Mouse (Mus musculus): Measurements from ENCODE around the gene Atg4a. TPM values are rescaled to one million over a fixed set of nuclear protein-coding genes. Genes with fewer than 3 reads are reported as not detected.

The Atg4a gene
- polyA plus RNA-seq, 1 experiment from 2014 or later, result 16.7 TPM

DNA sequence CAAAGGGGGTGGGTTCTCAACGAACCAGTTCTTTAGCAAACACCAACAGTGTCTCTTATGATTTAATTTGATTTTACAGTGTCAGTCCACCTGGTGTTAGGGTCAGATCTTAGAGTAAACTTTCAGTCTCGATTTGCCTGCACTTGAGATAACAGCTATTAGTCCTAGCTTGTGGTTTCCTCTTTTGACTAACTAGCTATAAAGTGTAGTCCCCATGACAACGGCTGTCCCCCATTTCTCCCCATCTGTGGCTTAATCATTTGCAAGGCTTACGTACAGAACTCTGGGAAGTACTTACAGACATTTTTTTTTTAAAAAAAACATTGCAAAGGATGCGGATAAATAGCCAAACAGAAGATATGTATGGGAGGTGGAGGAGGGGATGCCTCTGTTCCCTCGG is 28.1 kb downstream of the Atg4a start:
- H3K27me3 ChIP-seq (replicated peaks), result no peaks in the 10 kb centered on the region
- H3K4me2 ChIP-seq (replicated peaks), result no peak overlapping the region
- 52% methylated on average over 6 of the region's 6 CpGs for WGBS

GRCm38 (mm10) chrX:140985256-140985655 is 28.5 kb downstream of the Atg4a start:
- Histone ChIP-seq H3K36me3 (no peaks in the 10 kb centered on the region), H3K4me2 (replicated peaks) (no peak overlapping the region), H3K9me3 (no peaks in the 10 kb centered on the region), H3K27me3 (replicated peaks) (no peaks in the 10 kb centered on the region), H3K9ac (no peak overlapping the region), H3K4me1 (replicated peaks) (no peaks in the 10 kb centered on the region), H3K27ac (no peak overlapping the region), H3K4me3 (replicated peaks) (no peak overlapping the region)
- no peak for ATAC-seq
- 79% methylated on average over 2 of the region's 2 CpGs for WGBS

More for the DNA sequence above, 28.1 kb downstream of the Atg4a start:
- Histone ChIP-seq H3K27ac (no peak overlapping the region), H3K4me3 (replicated peaks) (no peak overlapping the region), H3K4me1 (replicated peaks) (no peaks in the 10 kb centered on the region), H3K36me3 (no peaks in the 10 kb centered on the region), H3K9ac (no peak overlapping the region), H3K9me3 (no peaks in the 10 kb centered on the region)
- peak; percentile 58; the same call in 1 of the 2 replicates for ATAC-seq

- Histone ChIP-seq H3K9ac (no peak overlapping the region), H3K4me1 (replicated peaks) (no peaks in the 10 kb centered on the region), H3K27me3 (replicated peaks) (0 out of 2 replicates have a peak, but pooled peaks cover 3% of the 10 kb centered on the region), H3K27ac (no peak overlapping the region), H3K9me3 (no peaks in the 10 kb centered on the region), H3K36me3 (no peaks in the 10 kb centered on the region), H3K4me2 (replicated peaks) (no peak overlapping the region), H3K4me3 (replicated peaks) (no peak overlapping the region)
- WGBS, result 95% methylated on average over 1 of the region's 1 CpGs
- no peak for ATAC-seq
Measured at GRCm38 (mm10) chrX:140996909-140997516, 40.3 kb downstream of the Atg4a start.

DNA sequence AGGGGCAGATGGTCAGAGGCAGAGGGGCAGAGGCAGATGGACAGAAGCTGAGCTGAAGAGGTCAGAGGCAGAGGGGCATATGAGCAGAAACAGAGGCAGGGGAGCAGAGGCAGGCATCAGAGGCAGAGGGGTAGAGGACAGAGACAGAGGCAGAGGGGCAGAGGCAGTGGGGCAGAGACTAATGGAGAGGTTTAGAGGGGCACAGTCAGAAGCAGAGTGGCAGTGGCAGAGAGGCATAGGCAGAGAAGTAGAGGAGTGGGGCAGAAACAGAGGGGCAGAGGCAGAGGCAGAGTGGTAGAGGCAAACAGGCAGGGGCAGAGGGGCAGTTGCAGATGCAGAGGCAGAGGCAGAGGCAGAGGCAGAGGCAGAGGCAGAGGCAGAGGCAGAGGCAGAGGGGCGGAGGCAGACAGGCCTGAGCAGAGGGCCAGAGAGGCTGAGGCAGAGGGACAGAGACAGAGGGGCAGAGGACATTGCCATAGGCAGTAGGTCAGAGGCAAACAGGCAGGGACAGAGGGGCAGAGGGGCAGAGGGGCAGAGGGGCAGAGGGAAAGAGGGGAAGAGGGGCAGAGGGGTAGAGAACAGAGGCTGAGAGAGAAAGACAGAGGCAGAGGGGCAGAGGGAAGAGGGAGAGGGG is 41.3 kb downstream of the Atg4a start:
- no peak overlapping the region for H3K4me2 ChIP-seq (replicated peaks)
- no peaks in the 10 kb centered on the region for H3K4me1 ChIP-seq (replicated peaks)
- H3K27me3 ChIP-seq (replicated peaks), result 0 out of 2 replicates have a peak, but pooled peaks cover 3% of the 10 kb centered on the region
- H3K9me3 ChIP-seq, result no peaks in the 10 kb centered on the region
- H3K4me3 ChIP-seq (replicated peaks), result no peak overlapping the region
- WGBS, result 71% methylated on average over 1 of the region's 1 CpGs
- H3K36me3 ChIP-seq, result no peaks in the 10 kb centered on the region
- no peak overlapping the region for H3K9ac ChIP-seq
- H3K27ac ChIP-seq, result no peak overlapping the region
- ATAC-seq, result no peak

GRCm38 (mm10) chrX:140998885-140999284 is 42.2 kb downstream of the Atg4a start:
- Histone ChIP-seq H3K36me3 (no peaks in the 10 kb centered on the region), H3K9me3 (no peaks in the 10 kb centered on the region), H3K4me2 (replicated peaks) (no peak overlapping the region), H3K4me3 (replicated peaks) (no peak overlapping the region), H3K9ac (no peak overlapping the region), H3K27me3 (replicated peaks) (0 out of 2 replicates have a peak, but pooled peaks cover 3% of the 10 kb centered on the region), H3K27ac (no peak overlapping the region), H3K4me1 (replicated peaks) (no peaks in the 10 kb centered on the region)
- no peak for ATAC-seq

DNA sequence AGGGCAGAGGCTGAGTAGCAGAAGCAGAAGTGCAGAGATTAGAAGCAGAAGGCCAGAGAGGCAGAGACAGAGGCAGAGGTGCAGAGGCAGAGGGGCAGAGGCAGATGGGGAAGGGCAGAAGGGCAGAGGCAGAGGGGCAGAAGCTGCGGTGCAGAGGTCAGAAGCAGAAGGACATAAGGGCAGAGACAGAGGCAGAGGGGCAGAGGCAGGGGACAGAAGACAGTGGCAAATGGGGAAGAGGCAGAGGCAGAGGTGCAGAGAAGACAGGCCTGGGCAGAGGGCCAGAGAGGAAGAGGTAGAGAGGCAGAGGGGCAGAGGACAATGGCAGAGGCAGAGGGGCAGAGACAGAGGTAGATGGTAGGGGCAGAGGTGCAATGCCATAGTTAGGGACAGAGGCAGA is 193.0 kb downstream of the Atg4a start:
- 53% methylated on average over 1 of the region's 1 CpGs for WGBS
- Histone ChIP-seq H3K4me1 (replicated peaks) (no peaks in the 10 kb centered on the region), H3K9me3 (no peaks in the 10 kb centered on the region), H3K9ac (no peak overlapping the region), H3K27me3 (replicated peaks) (no peaks in the 10 kb centered on the region), H3K4me2 (replicated peaks) (no peak overlapping the region), H3K36me3 (no peaks in the 10 kb centered on the region), H3K4me3 (replicated peaks) (no peak overlapping the region), H3K27ac (no peak overlapping the region)
- no peak for ATAC-seq

- H3K9ac ChIP-seq, result no peak overlapping the region
- H3K27ac ChIP-seq, result no peak overlapping the region
- H3K36me3 ChIP-seq, result no peaks in the 10 kb centered on the region
- H3K4me1 ChIP-seq (replicated peaks), result no peaks in the 10 kb centered on the region
- H3K27me3 ChIP-seq (replicated peaks), result no peaks in the 10 kb centered on the region
- H3K9me3 ChIP-seq, result no peaks in the 10 kb centered on the region
- no peak overlapping the region for H3K4me3 ChIP-seq (replicated peaks)
- ATAC-seq, result no peak; the same call in 1 of the 2 replicates
- no peak overlapping the region for H3K4me2 ChIP-seq (replicated peaks)
Measured at GRCm38 (mm10) chrX:141150290-141150689, 193.6 kb downstream of the Atg4a start.

GRCm38 (mm10) chrX:141151182-141151581 is 194.5 kb downstream of the Atg4a start:
- Histone ChIP-seq H3K4me3 (replicated peaks) (no peak overlapping the region), H3K27me3 (replicated peaks) (no peaks in the 10 kb centered on the region), H3K4me1 (replicated peaks) (no peaks in the 10 kb centered on the region), H3K27ac (no peak overlapping the region), H3K9me3 (no peaks in the 10 kb centered on the region), H3K36me3 (no peaks in the 10 kb centered on the region), H3K4me2 (replicated peaks) (no peak overlapping the region), H3K9ac (no peak overlapping the region)
- ATAC-seq, result no peak

DNA sequence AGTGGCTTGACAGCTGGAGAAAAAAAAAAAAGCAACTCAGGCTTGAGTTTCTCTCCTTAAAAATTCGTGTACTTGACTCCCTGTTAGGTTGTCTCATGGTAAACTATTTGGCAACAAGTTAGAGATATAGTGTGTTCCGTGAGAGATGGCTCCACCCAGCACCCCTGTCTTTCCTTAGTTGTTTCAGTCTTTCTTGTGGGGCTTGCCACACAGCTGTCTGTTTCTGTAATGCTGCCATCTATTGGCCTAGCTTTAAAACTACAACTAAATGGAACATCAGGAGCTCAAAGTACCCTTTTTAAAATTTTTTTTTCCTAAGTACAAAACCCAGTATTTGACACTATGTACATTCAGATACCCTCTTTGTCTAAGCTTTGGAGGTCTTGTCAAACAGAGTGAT is 200.0 kb downstream of the Atg4a start:
- no peak for ATAC-seq
- Histone ChIP-seq H3K36me3 (no peaks in the 10 kb centered on the region), H3K4me1 (replicated peaks) (no peaks in the 10 kb centered on the region), H3K4me3 (replicated peaks) (no peak overlapping the region), H3K9me3 (no peaks in the 10 kb centered on the region), H3K4me2 (replicated peaks) (no peak overlapping the region), H3K9ac (no peak overlapping the region), H3K27me3 (replicated peaks) (no peaks in the 10 kb centered on the region), H3K27ac (no peak overlapping the region)
- WGBS, result 13% methylated on average over 2 of the region's 2 CpGs

DNA sequence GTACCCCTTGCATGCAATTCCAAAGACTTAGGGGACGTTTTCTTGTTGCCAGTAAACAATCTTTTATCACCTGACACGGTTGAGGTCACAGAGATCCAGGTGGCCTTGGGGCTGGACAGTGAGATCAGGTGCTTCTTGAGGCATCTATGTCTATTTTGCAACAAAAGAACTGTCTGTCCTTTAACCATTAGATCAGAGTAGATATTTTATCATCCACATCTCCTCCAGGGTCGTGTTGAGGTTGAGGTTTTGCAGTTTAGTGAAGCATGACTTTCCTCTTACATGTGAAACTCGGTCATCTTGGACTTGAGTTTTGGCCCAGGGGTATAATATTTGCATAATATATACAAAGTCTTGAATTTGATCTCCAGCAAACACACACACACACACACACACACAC is 200.9 kb downstream of the Atg4a start:
- no peak overlapping the region for H3K9ac ChIP-seq
- no peaks in the 10 kb centered on the region for H3K27me3 ChIP-seq (replicated peaks)
- no peaks in the 10 kb centered on the region for H3K4me1 ChIP-seq (replicated peaks)
- ATAC-seq, result no peak
- H3K27ac ChIP-seq, result no peak overlapping the region
- H3K9me3 ChIP-seq, result no peaks in the 10 kb centered on the region
- H3K36me3 ChIP-seq, result no peaks in the 10 kb centered on the region
- WGBS, result 59% methylated on average over 4 of the region's 4 CpGs
- no peak overlapping the region for H3K4me3 ChIP-seq (replicated peaks)
- H3K4me2 ChIP-seq (replicated peaks), result no peak overlapping the region

- Histone ChIP-seq H3K9me3 (no peaks in the 10 kb centered on the region), H3K4me2 (replicated peaks) (no peak overlapping the region), H3K9ac (no peak overlapping the region), H3K27ac (no peak overlapping the region), H3K4me1 (replicated peaks) (no peaks in the 10 kb centered on the region), H3K36me3 (no peaks in the 10 kb centered on the region), H3K4me3 (replicated peaks) (no peak overlapping the region), H3K27me3 (replicated peaks) (no peaks in the 10 kb centered on the region)
- 49% methylated on average over 4 of the region's 4 CpGs for WGBS
- ATAC-seq, result no peak
Measured at GRCm38 (mm10) chrX:141158160-141158559, 201.5 kb downstream of the Atg4a start.

DNA sequence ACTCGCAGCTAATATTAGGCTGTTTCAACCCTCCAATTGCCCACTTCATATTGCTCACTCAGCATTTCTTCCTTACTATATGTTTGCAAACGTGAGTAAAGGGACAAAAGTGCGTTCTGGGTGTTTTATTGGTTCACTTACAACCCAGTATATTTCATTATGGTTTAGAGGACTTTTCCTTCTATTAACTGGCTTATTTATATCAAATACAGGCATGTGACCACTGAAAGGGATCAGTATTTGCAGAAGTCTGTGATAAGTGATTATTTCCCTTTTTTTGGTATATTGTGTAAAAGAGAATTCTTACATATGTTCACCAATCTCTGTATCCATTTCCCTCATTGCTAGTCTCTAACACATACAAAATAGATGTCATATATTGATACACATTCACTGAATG is 203.7 kb downstream of the Atg4a start:
- WGBS, result 73% methylated on average over 3 of the region's 3 CpGs
- H3K9ac ChIP-seq, result no peak overlapping the region
- H3K4me3 ChIP-seq (replicated peaks), result no peak overlapping the region
- ATAC-seq, result no peak
- no peaks in the 10 kb centered on the region for H3K36me3 ChIP-seq
- no peak overlapping the region for H3K27ac ChIP-seq
- H3K27me3 ChIP-seq (replicated peaks), result no peaks in the 10 kb centered on the region
- H3K4me2 ChIP-seq (replicated peaks), result no peak overlapping the region
- H3K4me1 ChIP-seq (replicated peaks), result no peaks in the 10 kb centered on the region
- no peaks in the 10 kb centered on the region for H3K9me3 ChIP-seq

- Histone ChIP-seq H3K9ac (no peak overlapping the region), H3K9me3 (no peaks in the 10 kb centered on the region), H3K4me3 (replicated peaks) (no peak overlapping the region), H3K4me1 (replicated peaks) (no peaks in the 10 kb centered on the region), H3K4me2 (replicated peaks) (no peak overlapping the region), H3K27ac (no peak overlapping the region), H3K27me3 (replicated peaks) (peaks cover 5% of the 10 kb centered on the region; the same call in 1 of the 2 replicates), H3K36me3 (no peaks in the 10 kb centered on the region)
- ATAC-seq, result no peak
- WGBS, result 89% methylated on average over 4 of the region's 4 CpGs
Measured at GRCm38 (mm10) chrX:141165067-141165466, 208.4 kb downstream of the Atg4a start.
